Mouse (Mus musculus) left cerebral cortex, adult 2 months (tissue): ENCODE results near the gene Crim1. TPM values are rescaled to one million over a fixed set of nuclear protein-coding genes. Genes with fewer than 3 reads are reported as not detected.
A peak's percentile ranks its signal among the peaks of the same experiment; 100 is the strongest.

ENCODE experiments used
- DNase-seq, 2 experiments: peaks; one replicate each; pipeline ENCODE4 v3.0.0; 2021 to 2022; ENCODE audit warnings: low spot score in 2 of 2, mixed read lengths in 1 of 2; ENCODE audit errors: extremely low spot score in 1 of 2
- H3K27ac ChIP-seq: fragments of 200-600 bp; 2 replicates; pipeline ENCODE4 v1.8.1; 2022
- H3K4me3 ChIP-seq: fragments of 200-600 bp; 2 replicates; pipeline ENCODE4 v1.8.1; 2022
- CTCF ChIP-seq: fragments of 200-600 bp; IDR thresholded peaks from 2 replicates; pipeline ENCODE4 v1.8.1; 2022; ENCODE audit warnings: antibody characterized with exemption, mild to moderate bottlenecking, moderate library complexity
- intact Hi-C: fragments of 180-260 bp; cut with DNase I; formaldehyde crosslinking; loops from one replicate; pipeline ENCODE4 v1.15.1; 2025
- total RNA-seq, 2 experiments: library from RNA; stranded (reverse); gene quantifications; 2 replicates each; pipeline ENCODE4 v1.2.3; 2021

Gene Crim1
- total RNA-seq, 2 experiments from 2014 or later: 83.3 to 93.1 TPM

- intact Hi-C loops: loop anchor here (5.0 kb wide), 2 partner anchors 258 to 388 kb away; no protein-coding TSS in a partner anchor
- Histone ChIP-seq H3K4me3 (no peak overlapping the region), H3K27ac (peak overlapping the region; percentile 94; the same call in 1 of the 2 replicates)
- DNase-seq: no peak
- peak; percentile 3; the same call in 1 of the 2 replicates for TF ChIP-seq CTCF
Measured at GRCm38 (mm10) chr17:78198820-78199219, 1.2 kb upstream of the Crim1 start.

DNA sequence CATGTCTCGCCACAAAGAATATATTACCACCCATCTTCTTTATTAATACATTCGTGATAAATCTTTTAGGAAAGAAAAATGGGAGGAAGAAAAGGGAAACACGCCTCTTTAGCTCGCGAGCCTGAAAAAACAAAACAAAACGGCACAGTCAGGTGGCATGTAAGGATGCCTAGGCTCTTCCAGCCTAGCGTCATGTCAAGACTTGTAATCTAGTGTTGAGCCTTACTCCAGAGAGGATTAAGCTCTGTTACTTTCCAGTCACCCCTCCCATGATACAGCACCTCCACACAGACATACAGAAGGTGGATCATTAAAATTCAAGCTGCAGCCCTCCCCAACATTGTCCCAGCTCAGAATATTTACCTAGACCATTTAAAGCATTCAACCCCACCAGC is 820 bp upstream of the Crim1 start:
- intact Hi-C loops: loop anchor here (5.0 kb wide), 2 partner anchors 258 to 388 kb away; no protein-coding TSS in a partner anchor
- Histone ChIP-seq H3K27ac (peak overlapping the region; percentile 94), H3K4me3 (peak overlapping the region; percentile 86)
- TF ChIP-seq CTCF: no peak
- no peak for DNase-seq

- intact Hi-C loops: loop anchor here (5.0 kb wide), 1 partner anchor 402 kb away; no protein-coding TSS in a partner anchor
- Histone ChIP-seq H3K27ac (peak overlapping the region; percentile 94), H3K4me3 (peak overlapping the region; percentile 86)
- DNase-seq: peak; percentile 42 to 61
- no peak; the same call in 1 of the 2 replicates for TF ChIP-seq CTCF
Measured at GRCm38 (mm10) chr17:78200561-78201220, 643 bp downstream of the Crim1 start.

DNA sequence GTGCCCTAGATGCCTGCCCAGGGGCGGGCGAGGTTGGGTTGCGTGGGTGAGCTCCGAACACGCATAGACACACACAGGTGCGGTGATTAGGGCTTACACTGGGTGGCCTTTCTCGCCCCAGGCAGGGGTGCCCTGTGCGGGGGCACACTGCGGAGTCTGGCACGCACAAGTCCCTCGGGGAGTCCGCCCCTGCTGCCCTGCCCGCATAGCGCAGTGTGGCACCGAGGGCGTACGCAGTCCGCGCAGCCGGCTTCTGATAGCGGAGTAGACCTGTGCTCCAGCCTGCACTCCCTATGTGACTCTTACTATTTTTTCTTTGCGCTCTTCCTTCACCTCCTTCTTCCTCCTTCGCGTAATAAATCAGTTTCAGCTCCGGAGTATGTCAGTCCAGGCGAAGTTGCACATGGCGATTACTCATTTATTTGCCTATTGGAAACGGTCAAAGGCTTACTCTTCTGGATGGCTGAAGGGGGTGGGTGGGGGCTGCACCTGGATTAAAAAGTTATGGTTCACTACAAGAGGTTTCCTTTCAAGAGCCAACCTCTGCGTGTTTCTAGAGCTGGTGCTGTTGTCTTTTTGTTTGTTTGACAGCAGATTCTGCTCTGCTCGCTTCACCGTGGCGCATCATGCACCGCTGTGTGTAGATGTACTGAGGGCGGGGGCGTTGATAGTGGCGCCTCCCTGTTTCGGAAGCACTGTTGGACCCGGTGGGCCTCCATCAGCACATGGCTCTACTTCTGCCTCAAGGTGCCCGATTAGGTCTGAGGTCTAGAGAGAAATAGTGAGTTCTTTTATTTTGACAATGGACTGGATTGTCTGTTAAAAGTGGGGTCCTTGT is 1.4 kb downstream of the Crim1 start:
- peak overlapping the region; percentile 72 for H3K27ac ChIP-seq
- no peak for TF ChIP-seq CTCF
- intact Hi-C loops: loop anchor here (5.0 kb wide), 1 partner anchor 401 kb away; no protein-coding TSS in a partner anchor
- DNase-seq: peak in 1 of 2 experiments; percentile 50
- H3K4me3 ChIP-seq: peak overlapping the region; percentile 86

- TF ChIP-seq CTCF: peak; percentile 29
- intact Hi-C loops: loop anchor here (5.0 kb wide), 1 partner anchor 400 kb away; no protein-coding TSS in a partner anchor
- peak overlapping the region; percentile 36 for H3K4me3 ChIP-seq
- H3K27ac ChIP-seq: no peak overlapping the region
- no peak for DNase-seq
Measured at GRCm38 (mm10) chr17:78202221-78202620, 2.2 kb downstream of the Crim1 start.

DNA sequence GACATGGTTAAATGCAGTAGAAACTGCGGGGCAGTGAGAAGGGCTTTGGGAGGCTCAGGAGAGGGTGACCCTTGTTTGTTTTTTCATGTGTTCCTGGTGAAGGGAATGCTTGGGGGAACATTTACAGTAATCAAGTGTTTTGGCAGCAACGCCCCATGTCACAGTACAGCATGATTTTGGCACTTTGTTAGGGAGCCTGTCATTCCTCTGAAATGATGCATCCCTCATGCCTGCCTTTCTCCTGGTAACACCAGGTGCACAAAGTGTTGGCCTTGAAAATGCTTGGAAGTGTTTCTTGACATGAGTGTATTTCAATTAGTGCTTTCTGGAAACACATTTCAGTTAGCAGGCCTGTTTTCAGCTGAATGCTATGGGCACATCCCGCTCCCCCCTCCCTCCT is 2.7 kb downstream of the Crim1 start:
- Histone ChIP-seq H3K4me3 (peak overlapping the region; percentile 36), H3K27ac (no peak overlapping the region)
- no peak for TF ChIP-seq CTCF
- intact Hi-C loops: loop anchor here (5.0 kb wide), 1 partner anchor 400 kb away; no protein-coding TSS in a partner anchor
- no peak for DNase-seq

- no peak for DNase-seq
- Histone ChIP-seq H3K4me3 (no peak overlapping the region), H3K27ac (no peak overlapping the region)
- TF ChIP-seq CTCF: peak; percentile 63
- intact Hi-C loops: loop anchor here (5.0 kb wide), 1 partner anchor 399 kb away; no protein-coding TSS in a partner anchor
Measured at GRCm38 (mm10) chr17:78203478-78203877, 3.4 kb downstream of the Crim1 start.

DNA sequence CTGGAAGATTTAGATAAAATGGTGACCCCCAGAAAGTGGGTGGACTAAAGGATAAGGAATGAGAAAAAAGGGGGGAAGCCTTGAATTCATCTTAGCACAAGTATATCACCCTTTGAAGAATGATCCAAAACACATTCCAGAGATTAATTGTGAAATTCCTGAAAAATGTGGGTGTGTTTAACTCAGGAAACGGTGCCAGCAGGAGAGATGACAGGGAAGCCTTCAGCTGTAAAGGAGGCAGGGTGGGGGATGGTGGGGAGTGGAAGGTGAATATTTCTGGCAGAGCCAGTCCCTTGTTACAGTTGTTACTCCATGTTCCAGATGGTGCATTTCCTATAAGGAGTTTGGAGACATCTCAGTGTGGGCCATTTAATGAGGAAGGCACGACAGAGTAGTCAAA is 6.4 kb downstream of the Crim1 start:
- intact Hi-C loops: no loop called here
- no peak for DNase-seq
- H3K27ac ChIP-seq: no peak overlapping the region
- TF ChIP-seq CTCF: no peak
- no peak overlapping the region for H3K4me3 ChIP-seq

DNA sequence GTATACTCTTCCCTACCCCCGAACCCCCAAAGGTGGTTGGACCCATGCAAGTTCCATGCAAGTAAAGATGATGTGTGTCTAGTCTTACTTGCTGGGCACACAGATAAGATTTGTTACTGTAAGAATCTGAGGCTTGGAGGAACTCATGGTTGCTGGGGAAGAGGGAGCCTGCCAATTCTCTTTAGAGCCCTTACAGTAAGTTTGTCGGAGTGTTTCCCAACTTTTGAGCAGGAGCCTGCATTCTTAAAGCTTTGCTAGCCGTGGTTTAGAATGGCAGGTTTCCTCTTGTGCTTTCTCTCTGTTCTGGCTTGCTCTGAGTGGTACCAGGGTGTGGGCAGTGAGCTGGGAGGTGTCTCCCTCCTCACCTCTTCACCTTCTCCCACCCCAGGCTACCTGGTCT is 7.2 kb downstream of the Crim1 start:
- no peak for DNase-seq
- no peak overlapping the region for H3K27ac ChIP-seq
- intact Hi-C loops: no loop called here
- no peak for TF ChIP-seq CTCF
- H3K4me3 ChIP-seq: no peak overlapping the region

DNA sequence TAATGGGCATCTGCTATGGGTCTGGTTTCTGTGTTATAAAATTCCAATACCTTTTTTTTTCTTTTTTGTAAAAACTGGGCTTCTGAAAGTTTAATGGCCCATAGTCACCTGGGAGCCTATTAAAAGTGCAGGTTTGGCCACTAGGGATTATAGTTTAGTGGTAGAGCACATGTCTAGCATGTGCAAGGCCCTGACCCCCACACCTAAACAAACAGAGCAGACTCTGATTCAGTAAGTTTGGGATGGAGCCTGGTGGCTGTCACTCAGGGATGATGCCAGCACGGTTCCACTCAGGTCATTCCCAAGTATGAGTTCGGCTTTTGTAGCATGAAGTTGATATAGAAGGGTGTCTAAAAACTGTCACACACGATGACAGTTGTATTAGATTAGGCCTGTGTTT is 8.8 kb downstream of the Crim1 start:
- no peak overlapping the region for H3K27ac ChIP-seq
- TF ChIP-seq CTCF: no peak
- DNase-seq: no peak
- no peak overlapping the region for H3K4me3 ChIP-seq
- intact Hi-C loops: no loop called here

- H3K4me3 ChIP-seq: no peak overlapping the region
- intact Hi-C loops: no loop called here
- DNase-seq: no peak
- no peak for TF ChIP-seq CTCF
- H3K27ac ChIP-seq: no peak overlapping the region
Measured at GRCm38 (mm10) chr17:78209646-78210045, 9.6 kb downstream of the Crim1 start.

DNA sequence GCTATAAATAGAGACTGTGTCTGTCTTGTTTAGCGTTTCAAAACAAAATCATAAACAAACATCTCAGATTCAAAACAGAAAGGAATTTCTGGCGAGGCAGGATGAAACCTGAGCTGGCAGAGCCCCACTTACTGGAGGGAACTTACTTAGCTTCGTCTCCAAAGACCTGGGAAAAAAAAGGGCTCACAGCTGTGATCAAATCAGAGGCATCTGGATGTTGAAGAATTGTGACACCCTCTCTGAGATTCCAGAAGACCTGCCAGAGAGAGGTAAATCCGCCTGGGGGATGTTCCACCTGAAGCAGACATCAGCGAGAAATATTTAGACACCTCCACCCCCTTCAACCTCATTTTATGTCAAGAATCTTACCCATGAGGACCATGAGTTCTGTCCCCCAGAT is 11.8 kb downstream of the Crim1 start:
- Histone ChIP-seq H3K4me3 (no peak overlapping the region), H3K27ac (no peak overlapping the region)
- DNase-seq: no peak
- intact Hi-C loops: no loop called here
- TF ChIP-seq CTCF: no peak
